Mouse (Mus musculus) heart, adult 2 months (tissue): ENCODE measurements at regions not wholly inside any gene's neighbourhood (a gene's known extent, or its start where the extent isn't known, plus 50 kb on each side); places are given as distances from the start of the nearest gene placed in this dataset.

Source experiments
- CTCF ChIP-seq: fragments of 200-600 bp; IDR thresholded peaks from 2 replicates; pipeline ENCODE4 v1.8.1; 2022; ENCODE audit warnings: antibody characterized with exemption, mild to moderate bottlenecking, moderate library complexity
- EP300 ChIP-seq: fragments of 200-500 bp; IDR thresholded peaks from 2 replicates; pipeline ENCODE4 v1.6.1; 2011; ENCODE audit warnings: low read depth, low read length, control low read depth; ENCODE audit not compliant: insufficient read depth
- POLR2A ChIP-seq: fragments of 200-500 bp; IDR thresholded peaks from 2 replicates; pipeline ENCODE4 v1.6.1; 2011; ENCODE audit warnings: mild to moderate bottlenecking, low read depth, low read length, control low read depth; ENCODE audit not compliant: insufficient read depth

GRCm38 (mm10) chr11:44027046-44027445 is 126.0 kb upstream of the Adra1b start:
- TF ChIP-seq CTCF (no peak), EP300 (no peak), POLR2A (no peak)
